Mouse (Mus musculus): Measurements from ENCODE around the gene Gm5134. TPM values are rescaled to one million over a fixed set of nuclear protein-coding genes. Genes with fewer than 3 reads are reported as not detected.

Gm5134 gene
- total and polyA plus RNA-seq, 3 experiments = 0.40 to 1.6 (median 1.0) TPM

GRCm38 (mm10) chr10:76003221-76003620, 48.9 kb downstream of the Gm5134 start:
- Histone ChIP-seq H3K36me3 (replicated peaks in 1 of 2; ENCODE audit: control insufficient read depth in 1 of 2, insufficient read depth in 1 of 2, low read length in 1 of 2) (no peaks in the 10 kb centered on the region), H3K4me2 (ENCODE audit: insufficient read depth, low read depth, poor library complexity, severe bottlenecking) (no peak overlapping the region), H3K9ac (ENCODE audit: insufficient read depth, low read depth) (no peak overlapping the region), H3K27me3 (replicated peaks) (no peaks in the 10 kb centered on the region), H3K9me3 (replicated peaks; ENCODE audit: low read length) (no peaks in the 10 kb centered on the region), H3K79me2 (replicated peaks; ENCODE audit: control insufficient read depth, extremely low read depth, insufficient read depth, poor library complexity, severe bottlenecking) (no peaks in the 10 kb centered on the region), H3K27ac (ENCODE audit: insufficient read depth, low read depth) (no peak overlapping the region), H3K4me3 (replicated peaks in 1 of 3; ENCODE audit: low read depth in 2 of 3, low read length in 2 of 3, poor library complexity in 1 of 3) (no peak overlapping the region), H3K4me1 (ENCODE audit: control insufficient read depth in 1 of 2, insufficient read depth in 2 of 2) (peaks cover 19 to 31% of the 10 kb centered on the region in 2 experiments)
- in situ Hi-C loops (cut with MboI; ENCODE audit: low pct_ligation_motif_present, low pct_unique_long_range_greater_than_20kb, low sequenced_read_pairs) (no loop called here), dilution Hi-C loops (cut with MboI; ENCODE audit: extremely low pct_ligation_motif_present, extremely low pct_unique_long_range_greater_than_20kb, low sequenced_read_pairs) (no loop called here)
- no peak for TF ChIP-seq USF2 (conservative IDR thresholded peaks at IDR 0.05; ENCODE audit: low read depth, low read length)
- TF ChIP-seq CTCF (conservative IDR thresholded peaks at IDR 0.05 in 1 of 2, IDR thresholded peaks at IDR 0.05 in 1 of 2; ENCODE audit: low read depth in 2 of 2, low read length in 2 of 2) = no peak
- no peak for TF ChIP-seq CHD1 (IDR thresholded peaks at IDR 0.05; ENCODE audit: low read depth, low read length)
- TF ChIP-seq ZC3H11A (IDR thresholded peaks at IDR 0.05; ENCODE audit: low read depth, low read length) = no peak
- no peak for TF ChIP-seq KAT2A (IDR thresholded peaks at IDR 0.05; ENCODE audit: insufficient replicate concordance, low read length)
- no peak for TF ChIP-seq ELF1 (IDR thresholded peaks at IDR 0.05; ENCODE audit: low read depth, low read length)
- no peak for TF ChIP-seq TBP (conservative IDR thresholded peaks at IDR 0.05; ENCODE audit: low read depth, low read length)
- no peak for TF ChIP-seq RAD21 (IDR thresholded peaks at IDR 0.05; ENCODE audit: low read depth, low read length)
- no peak for TF ChIP-seq GABPA (IDR thresholded peaks at IDR 0.05; ENCODE audit: insufficient replicate concordance, low read depth, low read length)
- no peak for TF ChIP-seq JUND (conservative IDR thresholded peaks at IDR 0.05; ENCODE audit: low read depth, low read length)
- no peak for TF ChIP-seq UBTF (IDR thresholded peaks at IDR 0.05; ENCODE audit: low read depth, low read length)
- TF ChIP-seq RCOR1 (conservative IDR thresholded peaks at IDR 0.05; ENCODE audit: low read depth, low read length) = no peak
- no peak for TF ChIP-seq TCF12 (IDR thresholded peaks at IDR 0.05; ENCODE audit: low read depth, low read length)
- TF ChIP-seq POLR2A (IDR thresholded peaks at IDR 0.05; ENCODE audit: low read depth, low read length) = no peak
- no peak for DNase-seq (ENCODE audit: extremely low read depth)

DNA sequence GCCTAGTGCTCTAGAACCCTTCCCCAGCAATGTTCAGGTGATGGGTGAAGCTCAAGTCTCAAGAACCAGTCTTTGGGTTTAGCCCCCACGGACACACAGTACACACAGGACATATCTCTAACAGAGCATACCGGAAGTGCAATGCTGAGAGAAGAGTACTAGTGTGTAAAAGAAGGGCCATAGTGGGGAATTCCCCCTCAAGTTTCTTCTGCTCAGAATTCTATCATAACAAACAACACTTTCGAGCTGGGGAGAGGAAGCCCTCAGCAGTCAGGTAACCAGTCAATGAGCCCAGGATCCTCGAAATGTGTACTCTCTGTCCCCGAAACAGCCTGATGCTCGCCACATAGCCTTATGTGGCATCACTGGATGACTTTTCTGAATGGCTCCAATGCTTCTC, 52.1 kb downstream of the Gm5134 start:
- no peaks in the 10 kb centered on the region for H3K79me2 ChIP-seq (replicated peaks; ENCODE audit: control insufficient read depth, extremely low read depth, insufficient read depth, poor library complexity, severe bottlenecking)
- dilution Hi-C loops (cut with MboI; ENCODE audit: extremely low pct_ligation_motif_present, extremely low pct_unique_long_range_greater_than_20kb, low sequenced_read_pairs) = no loop called here

More for the DNA sequence above, 52.1 kb downstream of the Gm5134 start:
- TF ChIP-seq GABPA (IDR thresholded peaks at IDR 0.05; ENCODE audit: insufficient replicate concordance, low read depth, low read length) (no peak), MYC (IDR thresholded peaks at IDR 0.05; ENCODE audit: low read depth, low read length) (peak; percentile 37; the same call in 1 of the 2 replicates), POLR2AphosphoS2 (IDR thresholded peaks at IDR 0.05; ENCODE audit: low read depth, low read length) (no peak), ETS1 (conservative IDR thresholded peaks at IDR 0.05; ENCODE audit: low read depth, low read length) (peak; percentile 6; the same call in 1 of the 2 replicates), BHLHE40 (IDR thresholded peaks at IDR 0.05; ENCODE audit: low read depth, low read length) (no peak), TBP (conservative IDR thresholded peaks at IDR 0.05; ENCODE audit: low read depth, low read length) (peak; percentile 77; the same call in 1 of the 2 replicates), MAZ (IDR thresholded peaks at IDR 0.05; ENCODE audit: low read depth, low read length) (peak; percentile 48; the same call in 1 of the 2 replicates), MAX (IDR thresholded peaks at IDR 0.05; ENCODE audit: low read length) (no peak), IRF4 (IDR thresholded peaks at IDR 0.05; ENCODE audit: low read depth, low read length) (peak; percentile 32; the same call in 1 of the 2 replicates), POLR2A (IDR thresholded peaks at IDR 0.05; ENCODE audit: low read depth, low read length) (peak; percentile 44; the same call in 1 of the 2 replicates), CHD2 (IDR thresholded peaks at IDR 0.05; ENCODE audit: low read length) (no peak), UBTF (IDR thresholded peaks at IDR 0.05; ENCODE audit: low read depth, low read length) (0 out of 2 replicates have a peak, but pooled peaks have one; percentile 29), SIN3A (IDR thresholded peaks at IDR 0.05; ENCODE audit: low read length) (peak; percentile 32; the same call in 1 of the 2 replicates), RAD21 (IDR thresholded peaks at IDR 0.05; ENCODE audit: low read depth, low read length) (no peak; the same call in 1 of the 2 replicates), ZMIZ1 (IDR thresholded peaks at IDR 0.05; ENCODE audit: low read depth, low read length) (no peak), ELF1 (IDR thresholded peaks at IDR 0.05; ENCODE audit: low read depth, low read length) (peak; percentile 90), USF2 (conservative IDR thresholded peaks at IDR 0.05; ENCODE audit: low read depth, low read length) (no peak), ZC3H11A (IDR thresholded peaks at IDR 0.05; ENCODE audit: low read depth, low read length) (no peak), PAX5 (IDR thresholded peaks at IDR 0.05; ENCODE audit: low read length) (no peak), MEF2A (IDR thresholded peaks at IDR 0.05; ENCODE audit: borderline replicate concordance, low read depth, low read length) (0 out of 2 replicates have a peak, but pooled peaks have one; percentile 15), MXI1 (IDR thresholded peaks at IDR 0.05; ENCODE audit: low read depth, low read length) (peak; percentile 43; the same call in 1 of the 2 replicates), EP300 (IDR thresholded peaks at IDR 0.05; ENCODE audit: low read length) (peak; percentile 58)
- no peak overlapping the region for H3K4me3 ChIP-seq (replicated peaks in 1 of 3; ENCODE audit: low read depth in 2 of 3, low read length in 2 of 3, poor library complexity in 1 of 3)
- 0 out of 2 replicates have a peak overlapping the region, but pooled peaks have one; percentile 3 for H3K4me2 ChIP-seq (ENCODE audit: insufficient read depth, low read depth, poor library complexity, severe bottlenecking)
- DNase-seq (ENCODE audit: extremely low read depth) = peak; percentile 66
- peak overlapping the region; percentile 44 for H3K27ac ChIP-seq (ENCODE audit: insufficient read depth, low read depth)
- in situ Hi-C loops (cut with MboI; ENCODE audit: low pct_ligation_motif_present, low pct_unique_long_range_greater_than_20kb, low sequenced_read_pairs) = no loop called here
- H3K9me3 ChIP-seq (replicated peaks; ENCODE audit: low read length) = no peaks in the 10 kb centered on the region
- no peaks in the 10 kb centered on the region for H3K36me3 ChIP-seq (replicated peaks in 1 of 2; ENCODE audit: control insufficient read depth in 1 of 2, insufficient read depth in 1 of 2, low read length in 1 of 2)
- H3K27me3 ChIP-seq (replicated peaks) = no peaks in the 10 kb centered on the region
- peaks cover 25 to 49% of the 10 kb centered on the region in 2 experiments for H3K4me1 ChIP-seq (ENCODE audit: control insufficient read depth in 1 of 2, insufficient read depth in 2 of 2)
- H3K9ac ChIP-seq (ENCODE audit: insufficient read depth, low read depth) = no peak overlapping the region

Data from CH12.LX (cell line).